Mouse (Mus musculus) adrenal gland, postnatal 10 days (tissue): Measurements from ENCODE around the gene Slit3. TPM values are rescaled to one million over a fixed set of nuclear protein-coding genes. Genes with fewer than 3 reads are reported as not detected.

Experiments used
- microRNA-seq: library from miRNA; unstranded; fragments of <30 nt; microRNA quantifications from one replicate; pipeline ENCODE4 v1.2.0, GENCODE M21; 2021
- total RNA-seq, 2 experiments: library from RNA; stranded (reverse); gene quantifications; 2 replicates each; pipeline ENCODE4 v1.2.3; 2021

Gene Slit3
- total RNA-seq, 2 experiments from 2014 or later, result 36.9 to 45.0 TPM

Small RNAs within 50 kb of the gene (microRNA-seq; reads per million reads assigned to microRNA genes)
- 68.3 reads per million, percentile 40 among the genes with 10 or more reads in this experiment for gene Mir218-2
